Mouse (Mus musculus) frontal cortex, postnatal 25 days (tissue): Measurements from ENCODE around the gene Yeats4.
"Not testable (repeated sequence)": the region's sequence is repeated elsewhere in the genome, so short reads cannot be mapped to it uniquely, and the experiment has no call there.

Source experiments
- DNase-seq, 2 experiments: peaks; one replicate each; pipeline ENCODE4 v3.0.0; 2022; ENCODE audit warnings: low spot score in 2 of 2

The Yeats4 gene

GRCm38 (mm10) chr10:117224102-117224990 lies at the start of gene Yeats4:
Gene Yeats4 (minus strand): TSS chr10:117224507.
- DNase-seq = peak; percentile 94 to 97

GRCm38 (mm10) chr10:117272023-117272422 lies 47.7 kb upstream of the Yeats4 start:
- no peak for DNase-seq

DNA sequence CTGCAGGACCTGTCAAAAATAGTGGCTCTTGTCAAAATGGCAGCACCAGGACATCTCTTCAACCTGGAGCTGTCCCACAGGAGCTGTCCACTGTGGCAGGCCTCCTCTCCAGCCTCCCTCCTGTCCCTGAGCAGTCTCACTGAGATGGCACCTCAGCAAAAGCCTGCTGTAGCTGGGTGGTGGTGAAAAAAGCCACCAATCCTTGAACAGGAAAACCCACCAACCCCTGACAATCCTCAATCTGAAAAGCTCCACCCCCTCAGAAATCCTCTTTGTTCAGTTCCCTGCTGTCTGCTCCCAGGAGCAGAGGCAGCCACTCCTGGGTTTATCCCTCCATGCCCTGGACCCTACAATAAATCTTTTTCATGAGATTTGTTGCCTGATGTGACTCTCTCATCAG lies 35.6 kb upstream of the Yeats4 start:
- DNase-seq = no peak

GRCm38 (mm10) chr10:117238603-117239002 lies 14.3 kb upstream of the Yeats4 start, which contains the start of gene 9530003J23Rik:
Gene 9530003J23Rik (minus strand): TSS chr10:117238703.
- no peak for DNase-seq

- no peak for DNase-seq
Measured at GRCm38 (mm10) chr10:117235866-117236265, 11.6 kb upstream of the Yeats4 start.

GRCm38 (mm10) chr10:117234825-117235224 lies 10.5 kb upstream of the Yeats4 start:
- DNase-seq = no peak

DNA sequence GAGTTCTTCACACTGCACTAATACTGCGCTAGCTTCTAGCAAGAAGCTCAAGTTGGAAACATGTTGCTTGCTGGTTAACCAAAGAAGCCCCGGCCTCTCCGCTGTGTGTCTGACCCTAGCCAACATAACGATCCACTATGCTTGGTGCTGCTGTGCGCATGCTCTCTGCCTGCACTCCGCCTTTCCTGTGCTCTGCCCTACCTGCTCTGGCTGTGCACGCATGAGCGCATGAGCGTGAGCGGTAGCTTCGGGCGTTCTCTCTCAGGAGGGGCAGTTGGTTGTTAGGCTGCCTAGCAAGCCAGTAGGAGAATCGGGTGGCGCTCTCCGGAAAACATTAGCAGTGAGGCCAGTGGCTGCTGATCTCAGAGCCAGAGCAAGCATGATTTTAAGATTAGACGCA lies 5.5 kb upstream of the Yeats4 start:
- no peak for DNase-seq

GRCm38 (mm10) chr10:117226002-117226401 lies 1.7 kb upstream of the Yeats4 start:
- no peak for DNase-seq

- DNase-seq = no peak
Measured at GRCm38 (mm10) chr10:117225094-117225493, 787 bp upstream of the Yeats4 start.

DNA sequence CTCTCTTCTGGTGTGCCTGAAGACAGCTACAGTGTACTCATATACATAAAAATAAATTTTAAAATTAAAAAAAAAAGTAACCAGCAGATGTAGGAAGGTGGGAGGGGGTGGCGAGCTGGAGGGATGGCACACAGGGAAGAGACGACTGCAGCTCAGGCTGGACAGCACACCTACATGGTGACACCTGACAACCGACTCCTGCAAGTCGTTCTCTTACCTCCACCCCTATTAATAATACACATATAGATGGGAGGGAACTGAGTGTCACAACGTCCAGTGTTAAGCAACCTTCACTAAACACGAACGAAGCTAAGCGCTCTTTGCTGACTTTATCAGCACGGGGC lies 577 bp downstream of the Yeats4 start:
- DNase-seq = no peak

DNA sequence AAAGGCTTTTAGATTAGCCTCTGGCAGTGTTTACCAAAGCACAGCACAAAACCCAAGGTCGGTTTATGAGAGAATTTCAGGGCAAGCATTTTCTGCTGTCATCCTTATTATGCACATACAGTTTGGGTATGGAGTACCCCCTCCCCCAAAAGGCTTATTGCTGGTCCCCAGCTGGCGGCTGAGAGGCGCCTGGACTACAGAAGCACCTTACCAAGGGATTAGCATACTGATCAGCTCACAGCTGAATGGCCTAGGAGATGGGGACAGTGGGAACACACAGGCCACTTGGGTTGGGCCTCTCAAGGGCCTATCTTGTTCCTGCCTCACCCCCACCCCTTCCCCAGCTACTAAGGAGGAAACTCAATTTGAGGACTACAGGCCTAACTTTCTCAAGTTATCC lies 1.5 kb downstream of the Yeats4 start:
- no peak for DNase-seq

DNA sequence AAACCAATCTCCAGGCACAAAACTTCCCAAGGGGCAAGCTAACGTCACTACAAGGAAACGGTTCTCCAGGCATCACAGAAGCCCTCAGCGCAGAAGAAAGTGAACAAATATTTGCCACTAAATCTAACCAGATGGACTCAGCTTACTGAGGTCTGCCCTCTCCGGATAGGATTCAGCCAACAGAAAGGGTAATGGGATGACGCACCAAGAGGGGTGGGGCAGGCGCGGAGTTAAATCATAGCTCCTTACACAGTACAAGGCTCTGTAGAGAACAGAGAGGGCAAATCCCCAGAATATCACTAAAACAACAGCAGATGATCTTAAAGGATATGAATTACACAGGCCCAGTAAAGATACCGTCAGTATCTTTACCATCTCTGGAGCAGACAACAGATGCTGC lies 6.0 kb downstream of the Yeats4 start:
- no peak for DNase-seq

DNA sequence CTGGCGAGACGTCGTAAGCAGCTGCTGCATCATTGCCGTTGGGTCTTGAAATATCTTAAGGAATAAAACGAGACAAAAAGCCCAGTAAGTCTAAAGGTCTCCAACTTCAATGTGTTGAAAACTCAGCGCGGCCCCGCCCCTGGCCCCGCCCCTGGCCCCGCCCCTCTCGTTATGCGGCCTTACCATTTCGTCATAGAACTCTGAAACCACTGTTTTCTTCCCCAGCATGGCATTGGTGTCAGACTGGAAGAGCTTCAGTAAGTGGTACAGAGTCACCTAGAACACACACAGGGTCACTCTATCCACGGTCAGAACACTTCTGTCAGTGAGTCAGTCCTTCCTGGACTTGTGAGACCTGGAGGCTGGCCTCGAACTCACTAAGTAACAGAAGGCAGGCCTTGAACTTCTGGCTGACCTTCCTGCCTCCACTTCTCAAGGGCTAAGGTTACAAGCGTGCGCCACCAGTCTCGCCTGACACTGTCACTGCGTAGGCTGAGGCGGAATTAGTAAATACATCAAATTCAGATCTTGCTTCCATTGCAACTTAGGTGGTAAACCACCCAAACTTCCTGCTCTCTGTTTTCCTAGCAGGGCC lies 7.0 kb downstream of the Yeats4 start:
- DNase-seq = no peak

DNA sequence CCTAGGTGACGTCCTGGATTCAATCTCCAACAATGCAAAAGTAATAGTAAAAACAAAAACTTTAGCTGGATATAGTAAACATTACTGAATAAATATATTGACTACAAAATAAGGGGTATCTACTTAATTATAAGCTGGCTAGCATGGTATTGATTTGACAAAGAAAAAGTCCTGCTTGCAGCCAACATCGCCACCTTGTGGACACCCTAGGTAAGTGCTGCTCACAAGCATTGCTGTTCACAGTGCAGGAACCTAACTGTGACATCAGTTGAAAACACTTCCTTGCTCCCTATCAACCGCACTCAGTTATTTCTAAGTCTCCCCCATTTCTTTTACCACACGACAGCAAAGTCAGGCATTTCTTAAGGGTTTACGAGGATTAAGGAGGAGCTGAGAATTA lies 7.5 kb downstream of the Yeats4 start:
- no peak for DNase-seq

DNA sequence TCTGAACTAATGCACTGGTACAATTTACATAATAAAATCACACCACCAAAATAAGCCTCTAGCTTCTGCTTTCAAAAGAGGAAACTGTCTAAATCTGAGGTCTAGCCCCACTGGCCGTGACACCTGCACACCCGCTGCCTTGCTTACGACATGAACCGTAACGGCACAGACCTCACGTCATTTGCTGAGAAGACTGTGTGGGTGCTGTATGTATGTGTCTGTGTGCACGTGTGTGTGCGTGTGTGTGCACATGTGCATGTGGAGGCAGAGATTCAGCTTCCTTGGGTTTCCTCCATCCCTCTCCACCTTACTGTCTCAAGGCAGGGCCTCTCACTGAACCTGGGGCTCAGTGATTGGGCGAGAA lies 8.2 kb downstream of the Yeats4 start:
- no peak for DNase-seq

GRCm38 (mm10) chr10:117215409-117216131 lies 8.7 kb downstream of the Yeats4 start:
- DNase-seq = no peak

DNA sequence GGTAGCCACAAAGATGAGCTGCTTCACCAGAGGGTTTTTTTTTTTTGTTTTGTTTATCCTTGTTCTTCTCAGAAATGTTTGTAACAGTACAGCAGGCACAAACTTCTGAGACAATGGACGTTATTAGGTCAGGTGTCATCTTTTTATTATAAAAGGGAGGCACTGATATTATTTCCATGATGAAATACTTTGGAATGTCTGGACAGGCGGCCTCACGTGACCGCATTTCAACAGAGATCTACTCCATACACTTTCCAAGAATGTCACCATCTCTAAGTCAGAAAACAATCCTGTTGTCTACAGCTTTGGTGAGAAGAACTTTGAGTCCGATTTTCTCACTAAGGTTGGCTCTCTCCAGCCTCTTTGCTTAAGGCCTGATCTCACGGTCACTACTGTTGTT lies 13.3 kb downstream of the Yeats4 start:
- DNase-seq = no peak

DNA sequence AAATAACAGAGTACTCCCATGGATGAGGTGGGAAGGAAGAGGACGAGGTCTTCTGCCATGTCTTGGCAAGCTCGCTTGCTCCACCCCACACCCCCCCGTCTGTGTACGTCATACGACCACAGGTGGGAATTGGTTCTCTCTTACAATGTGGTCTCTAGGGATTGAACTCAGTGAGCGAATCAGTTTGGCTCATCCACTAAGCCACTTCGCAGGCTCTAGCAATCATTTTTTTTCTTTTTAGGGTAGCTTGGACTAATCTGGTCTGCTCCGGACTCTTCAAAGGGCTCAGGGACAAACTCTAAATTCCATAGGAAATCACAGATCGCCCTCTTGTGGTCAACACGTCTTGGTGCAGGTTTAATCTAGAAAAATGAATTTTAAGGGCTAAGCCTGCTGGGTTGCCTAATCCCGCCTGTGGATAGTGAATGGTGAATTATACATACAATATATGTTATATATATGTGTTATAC lies 14.8 kb downstream of the Yeats4 start:
- DNase-seq = no peak

DNA sequence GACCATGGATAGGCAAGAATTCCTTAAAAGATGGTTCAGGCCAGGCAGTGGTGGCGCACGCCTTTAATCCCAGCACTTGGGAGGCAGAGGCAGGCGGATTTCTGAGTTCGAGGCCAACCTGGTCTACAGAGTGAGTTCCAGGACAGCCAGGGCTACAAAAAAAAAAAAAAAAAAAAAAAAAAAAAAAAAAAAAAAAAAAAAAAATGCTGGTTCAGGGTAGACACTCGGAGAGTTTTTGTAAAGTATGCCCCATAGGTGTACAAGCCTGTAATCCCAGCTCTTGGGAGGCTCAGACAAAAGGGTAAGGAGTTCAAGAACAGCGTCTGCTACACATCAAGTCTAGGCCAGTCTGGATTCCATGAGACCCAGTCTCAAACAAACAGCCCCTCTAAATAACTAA lies 15.5 kb downstream of the Yeats4 start:
- not testable (repeated sequence) for DNase-seq

- DNase-seq = no peak
Measured at GRCm38 (mm10) chr10:117208221-117208620, 16.1 kb downstream of the Yeats4 start.

DNA sequence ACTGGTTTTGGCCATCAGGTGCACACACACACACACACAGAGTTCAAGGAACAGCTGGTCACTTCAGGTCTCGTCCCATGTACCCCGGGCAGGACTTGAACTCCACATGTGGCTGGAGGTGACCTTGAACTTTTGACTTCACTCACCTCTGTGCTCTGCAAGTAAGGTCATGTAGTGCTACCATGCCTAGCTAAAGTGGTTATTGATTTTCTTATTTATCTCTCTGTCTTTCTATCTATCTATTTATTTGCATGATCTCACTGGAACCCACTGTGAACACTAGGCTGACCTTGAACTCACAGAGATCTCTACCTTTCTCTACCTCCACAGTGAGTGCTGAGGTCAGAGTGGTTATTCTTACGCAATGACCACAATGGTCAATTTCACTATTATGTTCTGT lies 18.2 kb downstream of the Yeats4 start:
- no peak for DNase-seq

DNA sequence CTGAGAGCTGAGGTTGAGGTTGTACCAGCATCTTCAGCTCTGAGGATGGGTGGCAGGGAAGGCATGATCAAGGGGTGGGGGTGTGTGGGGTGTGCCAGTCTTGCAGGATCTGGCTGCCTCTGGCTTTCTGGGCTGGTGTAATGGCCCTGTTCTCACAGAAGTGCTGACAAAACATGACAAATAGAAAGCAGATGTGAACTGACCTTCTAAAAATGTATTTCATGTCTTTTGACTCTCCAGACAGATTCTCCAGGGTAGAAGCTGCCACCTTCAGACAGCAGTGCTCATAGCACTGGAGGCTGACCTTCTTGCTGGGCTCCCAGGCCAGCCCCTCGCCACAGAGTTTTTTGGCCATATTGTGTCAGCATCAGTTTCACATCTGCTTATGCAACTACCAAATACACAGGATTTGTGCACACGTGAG lies 20.7 kb downstream of the Yeats4 start:
- DNase-seq = no peak
